Mouse (Mus musculus): ENCODE measurements around the gene Lrrn2. TPM values are rescaled to one million over a fixed set of nuclear protein-coding genes. Genes with fewer than 3 reads are reported as not detected.
"Not testable (repeated sequence)": the region's sequence is repeated elsewhere in the genome, so short reads cannot be mapped to it uniquely, and the experiment has no call there.

Gene Lrrn2
- polyA plus RNA-seq, 1 experiment from 2014 or later = 0.23 TPM

DNA sequence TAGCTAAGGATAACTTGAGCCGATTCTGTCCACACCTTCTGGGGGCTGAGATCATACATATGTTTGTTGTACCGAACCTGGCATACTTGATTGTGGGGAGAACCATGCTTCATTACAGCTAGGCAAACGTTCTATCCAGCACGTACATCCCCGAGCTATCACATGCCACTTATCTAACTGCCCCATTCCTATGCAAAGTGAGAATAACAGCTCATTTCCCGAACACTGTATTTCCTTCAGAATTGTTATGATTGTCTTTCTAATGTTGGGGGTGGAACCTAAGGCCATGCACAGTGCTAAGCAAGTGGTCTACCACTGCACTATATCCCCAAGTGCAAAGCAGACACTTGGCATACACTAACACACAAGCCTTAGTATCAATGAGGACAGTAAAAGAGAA, 101.2 kb downstream of the Lrrn2 start:
- Histone ChIP-seq H3K27me3 (no peaks in the 10 kb centered on the region), H3K4me2 (no peak overlapping the region), H3K9ac (no peak overlapping the region), H3K27ac (replicated peaks) (no peak overlapping the region), H3K9me3 (replicated peaks) (no peaks in the 10 kb centered on the region), H3K4me1 (replicated peaks) (no peaks in the 10 kb centered on the region), H3K36me3 (replicated peaks) (peaks cover 52% of the 10 kb centered on the region), H3K4me3 (replicated peaks) (no peak overlapping the region)
- ATAC-seq (ENCODE audit: insufficient read depth) = no peak
- 68% methylated on average over 6 of the region's 6 CpGs for WGBS (ENCODE audit: insufficient replicate concordance)

DNA sequence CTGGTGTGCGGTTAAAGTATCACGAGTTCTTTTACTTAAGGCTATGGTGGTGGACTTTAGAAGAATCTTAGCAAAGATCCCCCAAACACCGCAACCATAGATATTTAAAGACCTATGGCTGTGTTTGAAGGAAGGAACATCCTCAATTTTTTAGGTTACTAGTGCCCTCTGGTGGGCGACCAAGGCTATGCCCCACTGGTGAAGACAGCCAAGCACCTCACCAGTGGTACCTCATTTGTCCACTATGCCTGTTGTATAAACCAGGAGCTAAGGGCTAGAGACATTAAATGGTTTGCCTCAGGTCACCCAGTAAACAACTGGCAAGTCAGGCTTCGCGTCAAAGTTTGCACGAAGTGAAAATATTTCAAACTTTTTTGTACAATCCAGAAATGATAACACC, 102.7 kb downstream of the Lrrn2 start:
- ATAC-seq (ENCODE audit: insufficient read depth) = no peak

DNA sequence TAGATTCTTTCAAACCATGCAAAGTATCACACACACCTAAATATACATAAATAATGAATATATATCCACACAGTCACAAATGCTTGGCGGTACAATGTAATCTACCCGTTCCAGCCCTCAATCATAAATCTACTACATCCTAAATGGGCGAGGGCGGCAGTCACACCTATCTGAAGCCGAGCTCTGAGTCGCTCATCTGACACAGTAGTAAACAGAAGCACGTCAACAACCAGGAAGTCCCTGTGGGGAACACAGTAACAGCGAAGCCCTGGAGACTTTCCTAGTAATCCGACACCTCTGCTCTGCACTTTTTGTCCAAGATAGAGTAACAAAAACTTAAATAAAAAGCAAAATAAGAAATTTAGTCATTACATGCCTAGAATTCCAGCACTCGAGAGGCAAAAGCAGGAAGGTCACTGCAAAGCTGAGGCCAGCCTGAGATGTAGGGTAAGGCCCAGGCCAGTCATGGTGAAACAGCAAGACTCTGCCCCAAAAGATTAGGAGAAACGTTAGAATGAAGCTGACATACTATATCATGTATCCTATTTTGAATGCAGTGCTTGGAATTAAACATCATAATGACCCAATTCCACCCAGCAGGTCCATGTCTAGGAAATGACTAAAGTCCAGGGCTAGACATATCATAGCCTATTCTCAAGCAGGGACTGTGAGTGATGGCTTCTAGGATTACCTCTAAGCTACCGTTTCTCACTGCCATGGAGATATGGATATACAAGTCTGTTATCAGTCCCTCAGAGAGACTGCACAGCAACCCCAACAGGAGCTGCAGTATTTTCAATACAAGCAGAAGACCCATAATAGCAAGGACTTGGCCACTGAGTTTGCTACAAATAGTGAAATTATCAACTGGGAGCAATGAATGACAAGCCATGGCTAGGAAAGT, 108.7 kb downstream of the Lrrn2 start:
- H3K4me2 ChIP-seq; H3K27me3 ChIP-seq; H3K4me3 ChIP-seq (replicated peaks); H3K9ac ChIP-seq; H3K4me1 ChIP-seq (replicated peaks); H3K9me3 ChIP-seq (replicated peaks); H3K27ac ChIP-seq (replicated peaks); ATAC-seq (ENCODE audit: insufficient read depth): not testable (repeated sequence)
- 61% methylated on average over 12 of the region's 12 CpGs for WGBS (ENCODE audit: insufficient replicate concordance)
- peaks cover 85% of the 10 kb centered on the region for H3K36me3 ChIP-seq (replicated peaks)

More for the DNA sequence above, 102.7 kb downstream of the Lrrn2 start:
- H3K4me2 ChIP-seq = no peak overlapping the region
- WGBS (ENCODE audit: insufficient replicate concordance) = 66% methylated on average over 7 of the region's 7 CpGs
- H3K9me3 ChIP-seq (replicated peaks) = no peaks in the 10 kb centered on the region
- no peaks in the 10 kb centered on the region for H3K4me1 ChIP-seq (replicated peaks)
- H3K27ac ChIP-seq (replicated peaks) = no peak overlapping the region
- H3K27me3 ChIP-seq = no peaks in the 10 kb centered on the region
- no peak overlapping the region for H3K9ac ChIP-seq
- H3K4me3 ChIP-seq (replicated peaks) = no peak overlapping the region
- H3K36me3 ChIP-seq (replicated peaks) = peaks cover 62% of the 10 kb centered on the region

Small RNA genes within 50 kb of the gene (microRNA-seq; reads per million reads assigned to microRNA genes)
- not detected for gene Gm44300

Other genes with a start within 250 kb of the Lrrn2 start
- gene Nfasc, start 138.5 kb upstream of the Lrrn2 start, polyA plus RNA-seq (2015; fragmentation: Nextera tagmentation; extraction: Ambion mirVana) = 0.12 and 0.53 TPM in 2 replicates
- gene Mdm4, start 150.3 kb downstream of the Lrrn2 start, polyA plus RNA-seq (2015; fragmentation: Nextera tagmentation; extraction: Ambion mirVana) = 14.1 and 15.7 TPM in 2 replicates
- gene Pik3c2b, start 165.4 kb downstream of the Lrrn2 start, polyA plus RNA-seq (2015; fragmentation: Nextera tagmentation; extraction: Ambion mirVana) = 0.77 TPM in 2 replicates